Mouse (Mus musculus): ENCODE results near the gene Il17a.
"Not testable (repeated sequence)": the region's sequence is repeated elsewhere in the genome, so short reads cannot be mapped to it uniquely, and the experiment has no call there.

Il17a gene

GRCm38 (mm10) chr1:20730903-20731302 lies at the start of gene Il17a:
TSS of gene Il17a (plus strand) at chr1:20730905.
- no peak for DNase-seq (ENCODE audit: low spot score in 2 of 2)

- no peak for DNase-seq (ENCODE audit: low spot score in 2 of 2)
Measured at GRCm38 (mm10) chr1:20682849-20683248, 47.9 kb upstream of the Il17a start.

- DNase-seq (ENCODE audit: low spot score in 2 of 2), result no peak
Measured at GRCm38 (mm10) chr1:20683386-20683785, 47.3 kb upstream of the Il17a start.

GRCm38 (mm10) chr1:20683853-20684252 lies 46.9 kb upstream of the Il17a start:
- DNase-seq (ENCODE audit: low spot score in 2 of 2), result no peak

- DNase-seq (ENCODE audit: low spot score in 2 of 2), result no peak
Measured at GRCm38 (mm10) chr1:20684403-20684802, 46.3 kb upstream of the Il17a start.

GRCm38 (mm10) chr1:20685393-20685792 lies 45.3 kb upstream of the Il17a start:
- no peak for DNase-seq (ENCODE audit: low spot score in 2 of 2)

GRCm38 (mm10) chr1:20685907-20686306 lies 44.8 kb upstream of the Il17a start:
- DNase-seq (ENCODE audit: low spot score in 2 of 2), result no peak

- DNase-seq (ENCODE audit: low spot score in 2 of 2), result no peak
Measured at GRCm38 (mm10) chr1:20691336-20691735, 39.4 kb upstream of the Il17a start.

- no peak for DNase-seq (ENCODE audit: low spot score in 2 of 2)
Measured at GRCm38 (mm10) chr1:20693634-20694313, 36.9 kb upstream of the Il17a start.

- no peak for DNase-seq (ENCODE audit: low spot score in 2 of 2)
Measured at GRCm38 (mm10) chr1:20700011-20700410, 30.7 kb upstream of the Il17a start.

- no peak for DNase-seq (ENCODE audit: low spot score in 2 of 2)
Measured at GRCm38 (mm10) chr1:20736572-20736971, 5.9 kb downstream of the Il17a start.

GRCm38 (mm10) chr1:20738483-20738882 lies 7.8 kb downstream of the Il17a start:
- DNase-seq (ENCODE audit: low spot score in 2 of 2), result no peak

- no peak for DNase-seq (ENCODE audit: low spot score in 2 of 2)
Measured at GRCm38 (mm10) chr1:20740496-20740998, 9.8 kb downstream of the Il17a start.

- DNase-seq (ENCODE audit: low spot score in 2 of 2), result no peak
Measured at GRCm38 (mm10) chr1:20754439-20754838, 23.7 kb downstream of the Il17a start.

GRCm38 (mm10) chr1:20757586-20757985 lies 26.9 kb downstream of the Il17a start:
- DNase-seq (ENCODE audit: low spot score in 2 of 2), result no peak

GRCm38 (mm10) chr1:20759799-20760198 lies 29.1 kb downstream of the Il17a start:
- DNase-seq (ENCODE audit: low spot score in 2 of 2), result no peak

- DNase-seq (ENCODE audit: low spot score in 2 of 2), result no peak
Measured at GRCm38 (mm10) chr1:20760331-20760730, 29.6 kb downstream of the Il17a start.

- DNase-seq (ENCODE audit: low spot score in 2 of 2), result no peak
Measured at GRCm38 (mm10) chr1:20761411-20761810, 30.7 kb downstream of the Il17a start.

- no peak for DNase-seq (ENCODE audit: low spot score in 2 of 2)
Measured at GRCm38 (mm10) chr1:20766526-20766925, 35.8 kb downstream of the Il17a start.

GRCm38 (mm10) chr1:20774026-20774730 lies 43.5 kb downstream of the Il17a start:
- not testable (repeated sequence) for DNase-seq (ENCODE audit: low spot score in 2 of 2)

- DNase-seq (ENCODE audit: low spot score in 2 of 2), result no peak
Measured at GRCm38 (mm10) chr1:20778366-20778765, 47.7 kb downstream of the Il17a start.
